Mouse (Mus musculus) neural tube, embryonic 10.5 days (tissue): ENCODE data around the gene Zfp3.
A peak's percentile ranks its signal among the peaks of the same experiment; 100 is the strongest.

Experiments used
- DNase-seq: peaks from one replicate; pipeline ENCODE4 v3.0.0-alpha.2; 2017; ENCODE audit warnings: low spot score; ENCODE audit errors: extremely low spot score

The Zfp3 gene

DNA sequence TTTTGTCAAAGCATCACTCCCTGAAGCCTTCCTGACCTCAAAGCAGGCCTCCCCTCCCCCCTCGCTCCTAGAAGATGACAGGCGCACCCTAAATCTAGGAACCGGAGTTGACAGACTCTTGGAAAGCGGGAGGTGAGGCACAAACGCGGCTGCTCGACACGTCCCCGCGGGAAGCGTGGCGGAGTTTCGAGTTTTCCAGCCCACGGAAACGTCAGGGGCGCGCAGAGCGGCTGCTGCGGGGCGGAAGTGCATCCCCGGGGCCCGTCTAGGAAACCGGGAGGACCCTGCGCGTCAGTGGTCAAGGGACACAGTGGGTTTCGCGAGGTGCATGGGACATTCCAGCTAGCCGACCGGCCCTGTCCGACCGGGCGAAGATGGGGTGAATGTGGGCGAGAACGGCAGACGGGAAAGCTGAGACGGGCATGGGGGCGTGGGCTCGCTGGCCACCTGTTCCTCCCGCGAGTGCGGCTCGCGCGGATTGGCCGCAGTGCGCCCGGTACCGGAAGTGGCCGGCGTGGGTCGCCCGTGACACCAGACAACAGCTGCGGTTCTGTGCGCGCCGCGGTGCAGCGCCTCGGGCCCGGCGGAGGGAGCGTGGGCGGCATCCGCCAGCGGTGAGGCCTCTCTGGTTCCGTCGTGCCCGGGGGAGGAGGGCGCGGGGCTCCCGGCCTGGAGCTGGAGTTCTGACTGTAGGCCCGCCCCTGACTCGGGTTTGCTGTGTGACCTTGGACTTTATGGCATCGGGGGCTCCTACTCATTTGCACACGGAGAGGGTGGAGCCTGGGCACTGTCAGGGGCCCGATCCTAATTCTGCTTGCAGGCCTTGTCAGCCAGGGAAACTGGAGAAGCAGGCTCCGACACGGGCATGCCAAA lies at the start of gene Zfp3:
Gene Zfp3, plus strand, starts transcription at position 274 of the 873 bp plus-strand sequence.
- DNase-seq = peak; percentile 83

DNA sequence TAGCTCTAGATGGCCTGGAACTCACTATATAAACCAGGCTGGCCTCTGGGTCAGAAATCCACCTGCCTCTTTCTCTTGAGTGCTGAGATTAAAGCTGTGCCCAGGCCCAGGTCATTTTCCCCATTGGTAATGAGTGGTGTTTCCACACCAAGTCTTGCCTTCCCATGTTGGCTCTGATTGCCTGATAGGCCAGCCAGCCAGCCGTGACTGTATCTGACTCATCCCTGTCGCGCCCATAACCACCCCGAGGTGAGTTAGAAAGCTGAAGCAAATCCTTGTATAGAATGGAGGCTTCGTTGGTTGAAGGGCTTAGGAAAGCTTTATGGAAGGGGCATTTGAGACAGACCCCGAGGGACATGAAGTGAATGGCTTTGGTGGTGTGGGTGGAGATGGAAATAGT lies 48.2 kb upstream of the Zfp3 start:
- DNase-seq = no peak

DNA sequence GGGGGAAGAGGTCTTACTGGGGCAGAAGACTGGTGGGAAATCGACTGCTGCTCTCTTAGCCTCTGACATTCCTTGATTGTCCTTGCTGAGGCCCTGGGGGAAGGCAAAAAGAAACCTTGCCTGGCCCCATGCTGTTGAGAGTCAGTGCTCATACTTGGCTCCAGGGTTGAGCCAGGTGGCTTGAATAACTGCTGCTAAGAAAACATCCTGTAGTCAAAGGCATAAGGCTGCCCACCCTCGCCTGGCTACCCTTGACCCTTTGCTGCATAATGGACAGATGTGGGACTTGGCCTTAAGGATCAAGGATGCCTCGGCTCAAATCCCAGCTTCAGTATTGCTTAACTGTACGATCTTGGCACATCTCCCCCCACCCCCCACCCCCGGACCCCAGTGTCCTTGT lies 45.5 kb upstream of the Zfp3 start:
- no peak for DNase-seq

DNA sequence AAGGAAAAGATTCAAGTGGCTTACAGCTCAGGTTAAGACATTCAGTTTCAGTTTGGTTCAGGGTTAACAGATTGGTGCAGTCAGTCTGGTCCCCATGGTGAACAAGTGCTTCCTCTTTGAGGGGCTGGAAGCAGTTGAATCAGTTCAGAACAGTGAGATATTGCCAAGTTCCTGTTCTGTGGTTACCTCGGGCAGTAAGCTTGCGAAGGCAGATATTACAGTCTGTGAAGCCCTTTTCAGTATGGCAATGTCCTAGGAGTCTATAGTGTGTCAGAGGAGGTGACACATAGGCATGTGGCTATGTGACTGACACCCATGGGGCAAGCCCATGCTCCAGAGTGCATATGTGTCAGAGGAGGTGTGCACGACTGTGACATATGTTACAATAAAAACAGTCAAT lies 43.4 kb upstream of the Zfp3 start:
- no peak for DNase-seq

DNA sequence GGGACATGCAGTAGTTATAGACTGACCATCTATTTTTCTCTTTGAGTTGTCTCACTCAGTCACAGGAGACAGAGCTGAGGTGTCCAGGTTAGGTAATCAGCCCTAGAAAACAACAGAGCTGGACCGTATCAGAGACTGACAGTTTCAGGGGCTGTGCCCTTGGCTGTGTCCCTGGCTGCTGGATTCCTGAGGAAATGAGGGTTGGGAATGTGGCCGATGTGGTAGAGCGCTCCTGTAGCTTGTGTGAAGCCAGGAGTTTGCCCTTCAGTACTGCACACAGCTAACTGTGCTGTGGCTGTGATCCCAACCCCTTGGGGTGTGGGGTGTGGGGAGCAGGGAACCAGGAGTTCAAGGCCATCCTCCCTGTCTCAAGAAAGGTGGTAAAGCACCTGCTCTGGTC lies 42.9 kb upstream of the Zfp3 start:
- DNase-seq = no peak

DNA sequence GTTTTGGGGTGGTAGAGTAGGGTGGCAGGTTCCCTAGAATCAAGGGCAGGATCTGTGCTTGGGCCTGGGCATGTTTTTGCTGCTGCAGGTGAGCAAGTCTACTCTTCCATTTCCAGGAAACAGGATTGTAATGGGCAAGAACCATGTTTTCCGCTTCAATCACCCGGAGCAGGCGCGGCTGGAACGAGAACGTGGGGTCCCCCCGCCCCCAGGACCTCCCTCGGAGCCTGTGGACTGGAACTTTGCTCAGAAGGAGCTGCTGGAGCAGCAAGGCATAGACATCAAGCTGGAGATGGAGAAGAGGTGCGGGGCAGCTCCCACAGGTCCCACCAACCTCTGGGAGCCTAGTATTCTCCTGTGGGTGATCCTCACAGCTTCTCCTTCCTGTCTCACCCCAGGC lies 39.3 kb upstream of the Zfp3 start:
- DNase-seq = no peak

DNA sequence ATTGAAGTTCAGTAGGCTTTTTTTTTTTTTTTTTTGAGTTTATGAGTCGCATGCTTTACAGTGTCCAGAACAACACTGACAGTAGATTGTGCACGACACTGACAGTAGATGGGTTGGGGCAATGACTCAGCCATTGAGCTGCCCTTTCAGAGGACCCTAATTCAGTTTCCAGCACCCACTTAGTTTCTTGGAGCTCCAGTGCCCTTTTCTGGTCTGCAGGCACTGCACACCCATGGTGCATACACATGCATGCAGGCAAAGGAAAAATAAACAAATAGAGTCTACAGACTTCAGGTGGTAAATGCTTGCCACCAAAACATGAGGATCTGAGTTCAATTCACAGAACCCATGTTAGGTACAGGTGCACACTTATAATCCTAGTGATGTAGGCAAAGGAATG lies 37.4 kb upstream of the Zfp3 start:
- no peak for DNase-seq

DNA sequence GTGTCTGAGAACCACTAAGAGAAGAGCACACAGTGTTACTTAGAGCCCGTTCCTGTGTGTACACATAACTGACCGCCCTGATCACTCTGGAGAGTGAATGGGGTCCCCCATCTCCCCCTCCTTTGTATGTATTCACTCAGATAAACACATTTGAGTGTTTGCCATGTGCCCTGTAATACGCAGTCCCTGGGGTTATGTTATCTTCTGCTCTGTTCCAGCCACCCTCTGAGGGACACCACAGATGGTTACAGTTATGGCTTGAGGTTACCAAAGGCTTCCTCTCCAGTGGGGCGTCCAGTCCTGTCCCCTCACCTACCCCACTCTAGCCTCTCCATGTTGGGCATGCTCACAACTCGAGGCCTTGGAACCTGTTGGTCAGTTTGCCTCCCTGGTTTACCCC lies 36.6 kb upstream of the Zfp3 start:
- no peak for DNase-seq

DNA sequence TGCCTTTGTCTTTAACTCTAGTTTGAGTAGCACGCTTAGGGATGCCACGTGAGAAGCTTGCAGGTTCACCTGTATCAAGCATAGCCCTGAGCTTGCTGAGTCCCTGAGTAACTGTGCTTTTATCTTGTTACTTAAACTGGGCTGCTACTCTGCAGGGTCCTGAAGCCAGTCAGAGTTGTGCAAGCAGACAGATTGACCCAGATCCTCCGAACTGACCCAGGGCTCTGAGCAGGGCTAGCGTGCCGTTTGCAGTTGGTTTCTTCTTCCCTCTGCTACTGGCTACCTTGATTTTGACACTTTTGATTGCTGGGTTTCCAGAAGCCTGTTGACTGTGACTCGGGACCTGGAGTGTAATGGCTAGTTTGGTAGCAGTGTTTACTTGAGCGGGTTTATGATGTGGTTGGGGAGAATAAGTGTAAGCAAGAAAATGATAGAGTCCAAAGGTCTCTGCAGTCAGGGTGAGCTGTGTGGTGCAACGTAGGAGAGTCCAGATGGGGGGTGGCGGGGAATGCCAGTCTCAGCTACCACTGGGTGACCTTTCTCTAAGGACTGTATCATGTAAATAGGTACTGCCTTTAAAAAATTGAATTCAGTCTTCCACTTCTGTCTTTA lies 33.5 kb upstream of the Zfp3 start:
- DNase-seq = no peak

DNA sequence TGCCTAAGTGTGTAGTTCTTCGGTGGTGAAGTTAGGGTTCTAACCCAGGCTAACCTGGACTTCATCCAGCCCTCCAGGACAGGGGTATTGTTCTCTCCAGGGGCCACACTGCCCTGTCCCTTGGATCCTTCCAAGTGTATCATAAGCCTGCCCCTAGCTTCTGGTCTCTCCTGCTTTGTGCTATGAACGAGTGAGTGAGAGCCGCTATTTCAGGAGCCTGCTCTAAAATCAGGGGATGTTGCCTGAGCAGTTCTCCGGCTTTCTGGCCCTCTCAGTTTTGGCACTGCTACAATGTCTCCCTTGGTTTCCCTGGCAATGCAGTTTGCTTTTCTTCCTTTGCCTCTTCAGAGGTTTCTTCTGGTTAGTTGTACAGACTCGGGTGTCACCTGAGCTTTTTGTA lies 32.8 kb upstream of the Zfp3 start:
- DNase-seq = no peak

DNA sequence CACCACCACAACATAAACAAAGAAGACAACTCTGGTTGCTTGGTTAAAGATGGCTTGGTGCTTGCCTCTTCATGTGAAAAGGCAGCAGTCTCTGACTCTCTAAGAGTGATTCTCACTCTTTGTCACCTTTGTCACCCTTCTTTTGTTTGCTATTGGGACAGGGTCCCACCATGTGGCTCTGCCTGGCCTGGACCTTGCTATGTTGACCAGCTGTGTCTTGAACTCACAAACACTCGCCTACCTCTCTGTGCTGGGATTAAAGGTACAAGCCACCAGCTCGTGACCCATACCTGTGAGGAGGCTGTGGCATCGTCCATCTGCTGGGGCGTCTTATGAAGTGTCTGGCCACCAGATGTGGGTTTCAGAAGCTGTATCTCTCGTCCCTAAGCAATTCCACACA lies 30.8 kb upstream of the Zfp3 start:
- DNase-seq = no peak

DNA sequence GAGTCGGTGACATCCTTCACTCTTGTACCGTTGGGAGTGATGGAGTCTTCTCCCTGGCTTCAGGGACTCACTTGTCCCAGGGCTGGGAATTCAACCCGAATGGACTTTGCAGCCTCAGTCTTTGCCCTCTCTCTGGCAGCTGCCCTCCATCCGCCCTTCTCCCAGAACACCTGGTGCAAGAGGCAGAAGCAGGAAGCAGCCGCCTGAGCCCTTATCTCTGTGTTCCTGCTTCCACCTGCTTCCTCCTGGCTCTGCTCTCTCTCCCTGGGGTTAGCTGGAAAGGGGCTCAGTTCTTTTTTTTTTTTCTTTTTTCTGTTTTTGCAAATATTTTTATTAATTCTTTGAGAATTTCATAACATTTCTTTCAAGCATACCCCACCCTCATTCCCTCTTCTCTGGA lies 26.3 kb upstream of the Zfp3 start:
- no peak for DNase-seq

DNA sequence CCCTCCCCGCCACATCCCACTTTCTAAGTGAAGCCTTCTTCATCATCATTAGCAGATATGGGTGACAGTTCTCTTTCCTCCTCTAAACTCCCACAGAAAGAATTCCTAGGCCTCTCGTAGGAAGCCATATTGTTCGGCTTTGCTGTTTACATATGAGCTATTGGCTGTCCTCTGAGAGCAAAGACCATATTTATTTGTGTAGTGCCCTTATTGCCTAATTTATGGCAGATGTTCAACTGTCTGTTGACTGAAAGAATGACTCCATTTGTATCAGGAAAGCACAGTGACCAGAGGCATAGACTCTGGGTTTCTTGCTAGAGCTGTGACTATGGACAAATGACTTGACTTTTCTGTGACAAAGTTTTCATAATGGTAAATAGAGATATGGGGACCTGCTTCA lies 22.4 kb upstream of the Zfp3 start:
- no peak for DNase-seq

DNA sequence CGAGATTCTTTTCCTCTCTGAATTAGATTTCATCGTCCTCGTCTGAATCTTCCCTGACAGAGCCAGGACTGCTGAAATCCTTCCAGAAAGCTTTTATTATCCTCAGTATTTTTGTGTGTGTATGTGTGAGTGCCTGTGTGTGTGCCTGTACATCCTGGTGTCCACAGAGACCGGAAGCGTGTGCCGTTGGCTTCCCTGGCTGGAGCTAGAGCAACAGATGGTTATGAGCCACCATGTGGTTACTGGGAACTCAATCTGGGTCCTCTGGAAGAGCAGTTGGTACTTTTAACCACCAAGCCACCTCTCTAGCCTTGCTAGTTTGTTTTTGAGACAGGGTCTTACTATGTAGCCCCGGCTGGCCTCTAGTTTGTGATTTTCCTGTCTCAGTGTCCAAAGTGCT lies 21.9 kb upstream of the Zfp3 start:
- no peak for DNase-seq

DNA sequence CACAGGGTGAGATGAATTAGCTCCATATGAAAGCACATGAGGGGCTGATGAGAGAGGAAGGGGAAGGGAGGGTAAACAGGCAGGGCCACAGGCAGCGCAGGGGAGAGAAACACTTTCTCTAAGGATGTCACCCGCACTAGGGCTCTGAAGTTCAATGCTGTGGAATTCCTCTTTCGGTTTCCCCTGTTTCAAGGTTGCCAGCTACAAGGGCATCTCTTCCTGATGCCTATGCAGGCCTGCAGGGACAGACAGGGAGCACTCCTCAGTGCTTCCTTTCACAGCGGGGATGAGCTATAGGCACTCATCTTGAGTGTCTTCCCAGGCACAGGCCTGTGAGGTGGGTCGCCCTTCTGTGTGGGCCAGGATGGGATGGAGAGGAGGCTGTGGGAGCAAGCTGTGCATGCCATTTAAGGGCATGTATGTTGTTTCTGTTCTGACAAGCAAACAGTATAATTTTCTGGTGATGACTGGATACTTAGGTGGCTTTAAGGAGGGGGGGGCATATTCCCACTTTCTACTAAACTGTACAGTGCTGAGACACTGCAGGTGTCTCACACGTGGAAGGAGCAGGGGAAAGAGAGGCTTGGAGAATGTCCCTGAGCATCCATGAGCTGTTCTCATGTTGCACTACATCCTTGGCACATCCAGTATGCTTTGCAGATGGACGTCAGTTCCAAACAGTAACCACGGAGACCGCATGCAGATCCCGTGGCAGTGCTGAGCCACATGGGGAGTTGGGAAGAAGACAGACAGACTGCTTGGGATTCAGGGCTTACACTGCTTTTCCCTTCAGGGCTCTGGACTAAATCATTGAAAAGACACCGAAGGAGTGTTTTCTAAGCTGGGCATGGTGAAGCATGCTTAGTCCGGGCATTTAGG lies 21.2 kb upstream of the Zfp3 start:
- DNase-seq = no peak

DNA sequence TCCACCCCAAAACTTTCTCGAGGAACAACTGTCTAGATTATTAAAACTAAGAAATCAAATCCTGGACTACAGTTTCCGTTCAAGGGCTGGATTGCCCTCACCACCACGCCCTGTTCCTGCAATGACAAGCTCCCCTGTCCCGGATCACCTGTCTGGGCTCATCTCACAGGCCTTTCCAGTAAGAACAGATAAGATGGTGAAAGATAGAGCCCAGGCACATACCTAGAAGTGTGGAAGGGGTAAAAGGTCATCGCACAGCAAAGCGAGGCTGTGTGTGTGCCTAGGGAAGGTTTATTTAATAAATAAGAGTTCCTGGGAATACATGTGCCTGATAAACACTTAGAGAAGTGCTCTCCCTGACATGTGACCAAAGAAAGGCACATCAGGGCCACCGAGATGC lies 18.4 kb upstream of the Zfp3 start:
- DNase-seq = no peak

DNA sequence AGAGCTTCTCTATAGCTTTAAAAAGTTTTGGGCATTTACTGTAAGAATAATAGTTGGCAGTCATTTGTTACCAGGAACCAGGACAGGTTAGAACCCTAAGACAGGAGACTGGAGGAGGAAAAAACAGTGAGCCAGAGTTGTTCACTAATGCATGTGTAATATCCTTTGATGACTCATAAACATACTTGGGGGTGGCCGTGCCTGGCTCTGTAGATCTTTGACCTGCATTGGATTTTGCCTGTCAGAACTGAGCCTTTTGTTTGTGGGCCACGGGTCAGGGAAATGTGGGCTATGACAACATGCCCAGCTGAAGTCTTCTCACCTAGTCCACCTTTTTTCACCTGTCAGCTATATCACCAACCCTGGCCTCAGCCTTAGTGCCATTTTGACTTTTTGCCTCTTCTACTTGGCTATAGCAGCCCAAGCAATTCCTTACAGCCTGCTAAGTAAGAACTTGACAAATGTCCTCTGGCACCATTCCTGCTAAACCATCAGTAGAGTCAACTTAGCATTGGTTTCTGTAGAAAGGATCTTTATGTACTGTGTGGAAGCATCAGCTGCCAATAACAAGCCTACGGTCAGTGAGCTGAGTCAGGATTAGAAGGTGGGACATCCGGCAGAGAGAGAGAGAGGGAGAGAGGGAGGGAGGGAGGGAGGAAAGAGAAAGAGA lies 16.0 kb upstream of the Zfp3 start:
- DNase-seq = no peak

DNA sequence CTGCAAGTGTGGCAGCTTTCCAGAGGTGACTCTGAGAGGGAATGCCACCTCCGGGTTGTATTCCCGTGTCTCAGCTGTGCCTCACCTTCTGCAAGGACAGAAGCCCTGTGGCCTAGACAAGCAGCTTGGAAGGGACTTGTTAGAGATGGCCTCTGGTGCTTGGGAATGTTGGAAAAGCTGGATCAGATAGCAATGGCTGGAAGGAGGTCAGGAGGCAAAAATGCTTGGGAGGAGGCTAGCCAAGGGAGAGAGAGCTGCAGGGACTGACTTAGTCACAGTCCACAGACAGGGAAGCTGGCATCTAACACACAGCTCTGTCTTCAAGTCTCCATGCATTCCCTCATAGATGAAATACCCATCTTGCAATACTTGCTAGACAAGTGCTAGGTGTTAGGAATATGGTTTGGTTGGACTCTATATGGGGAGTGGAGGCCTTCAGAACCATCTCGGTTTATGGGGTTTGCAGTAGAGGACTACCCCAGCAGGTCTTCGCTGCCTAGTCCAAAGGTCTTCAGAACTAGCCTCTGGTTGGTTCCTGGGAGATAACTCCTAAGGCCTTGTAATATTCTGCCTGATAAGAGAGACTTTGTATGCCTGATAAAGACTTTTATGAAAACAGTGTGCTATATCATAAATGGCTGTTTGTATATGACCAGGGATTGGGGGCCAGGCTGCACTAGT lies 11.5 kb upstream of the Zfp3 start:
- DNase-seq = no peak

DNA sequence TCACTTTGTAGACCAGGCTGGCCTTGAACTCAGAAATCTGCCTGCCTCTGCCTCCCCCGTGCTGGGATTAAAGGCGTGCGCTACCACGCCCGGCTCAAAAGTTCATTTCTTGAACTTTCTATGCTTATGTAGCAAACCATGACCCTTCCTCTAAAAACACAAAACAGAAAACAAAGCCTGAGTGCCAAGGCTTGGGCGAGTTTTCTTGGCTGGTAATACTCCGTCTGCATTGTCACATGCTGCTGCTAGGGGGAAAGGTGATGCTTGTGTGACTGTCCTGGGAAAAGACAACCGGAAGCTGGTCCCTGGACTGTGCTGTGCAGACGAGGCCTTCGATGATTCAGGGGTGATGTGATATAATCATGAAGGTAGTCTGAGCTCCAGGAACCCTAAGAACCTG lies 10.9 kb upstream of the Zfp3 start:
- DNase-seq = no peak

DNA sequence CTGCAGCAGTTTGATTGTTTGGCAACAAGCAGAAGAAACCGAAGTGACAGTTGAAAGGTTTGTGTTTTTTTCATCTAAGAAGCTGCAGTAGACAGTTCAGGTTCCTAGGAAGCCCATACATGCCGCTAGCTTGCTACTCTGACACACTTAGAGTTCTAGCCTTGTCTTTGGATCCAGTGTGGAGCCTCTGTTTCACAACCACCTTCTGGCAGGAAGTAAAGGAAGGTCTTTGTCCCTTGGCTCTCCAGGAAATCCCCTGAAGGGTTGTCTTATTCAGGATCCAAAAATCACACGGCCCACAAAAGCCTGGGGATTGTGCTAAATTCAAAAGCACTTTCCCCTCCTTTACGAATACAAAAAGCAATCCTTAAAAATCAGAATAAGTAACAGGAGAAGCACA lies 9.5 kb upstream of the Zfp3 start:
- no peak for DNase-seq

DNA sequence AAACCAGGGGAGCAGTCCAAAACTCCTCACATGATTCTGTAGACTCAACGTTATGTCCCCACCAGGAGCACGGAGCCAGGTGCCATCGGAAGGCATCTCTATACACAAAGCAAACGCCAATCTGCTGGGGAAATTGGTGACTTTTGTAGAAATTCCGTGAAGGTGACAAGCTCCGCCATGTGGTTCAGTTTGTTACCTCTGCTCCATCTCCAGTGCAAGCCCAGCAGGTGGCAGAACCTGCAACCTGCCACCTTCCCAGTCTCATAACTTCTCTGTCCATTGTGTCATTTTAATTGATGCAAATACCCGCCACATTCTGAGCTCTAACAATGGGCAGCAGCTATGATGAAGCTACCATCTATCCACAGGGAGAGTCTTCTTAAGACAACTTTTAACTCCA lies 9.1 kb upstream of the Zfp3 start:
- DNase-seq = no peak
